Mouse (Mus musculus): ENCODE measurements around the gene Lrrc61. TPM values are rescaled to one million over a fixed set of nuclear protein-coding genes. Genes with fewer than 3 reads are reported as not detected.

Lrrc61 gene
- total RNA-seq (2023) = 10 to 100 TPM; 53.5 to 56.8 TPM

GRCm38 (mm10) chr6:48554280-48555103 lies at the start of gene Lrrc61:
Gene Lrrc61 (plus strand): TSS chr6:48554796.

DNA sequence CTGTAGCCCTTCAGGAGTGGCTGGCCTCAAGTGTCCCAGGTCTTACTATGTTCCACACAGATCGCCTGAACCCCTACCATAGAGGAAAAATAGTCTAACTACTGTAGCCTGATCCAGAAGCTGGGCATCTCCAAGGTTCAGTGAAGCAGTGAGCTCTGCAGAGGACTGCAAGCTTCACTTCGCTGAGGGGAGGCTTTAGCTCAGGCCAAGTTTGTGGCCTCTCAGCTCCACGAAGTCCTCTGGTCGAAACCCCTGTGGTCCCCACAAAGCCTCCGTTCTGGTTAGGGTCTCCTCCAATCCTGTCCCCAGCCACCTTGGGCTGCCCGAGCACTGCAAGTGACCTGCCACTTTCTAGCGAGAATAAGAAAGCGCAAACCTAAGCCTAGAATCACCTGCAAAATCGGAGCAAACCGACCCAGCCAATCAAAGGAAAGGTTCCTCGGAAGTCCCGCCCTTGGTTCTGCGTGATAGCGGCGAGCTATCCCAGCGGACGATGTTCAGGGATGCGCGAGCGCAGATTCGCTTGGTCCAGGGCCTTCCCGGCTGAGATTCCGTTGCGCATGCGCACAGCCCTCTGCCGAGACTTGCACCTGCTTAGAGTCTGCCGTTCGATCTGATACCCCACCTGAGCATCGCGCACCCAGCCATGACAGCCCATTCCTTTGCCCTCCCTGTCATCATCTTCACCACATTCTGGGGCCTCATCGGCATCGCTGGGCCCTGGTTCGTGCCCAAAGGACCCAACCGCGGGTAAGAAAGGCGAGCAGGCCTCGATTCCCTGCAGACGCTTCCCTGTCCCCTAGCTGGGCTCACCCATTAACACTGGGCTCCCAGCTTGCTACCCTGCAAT lies 17.3 kb upstream of the Lrrc61 start, which contains the start of gene Atp6v0e2:
TSS of gene Atp6v0e2 (plus strand) at position 511 of the 850 bp plus-strand sequence.

DNA sequence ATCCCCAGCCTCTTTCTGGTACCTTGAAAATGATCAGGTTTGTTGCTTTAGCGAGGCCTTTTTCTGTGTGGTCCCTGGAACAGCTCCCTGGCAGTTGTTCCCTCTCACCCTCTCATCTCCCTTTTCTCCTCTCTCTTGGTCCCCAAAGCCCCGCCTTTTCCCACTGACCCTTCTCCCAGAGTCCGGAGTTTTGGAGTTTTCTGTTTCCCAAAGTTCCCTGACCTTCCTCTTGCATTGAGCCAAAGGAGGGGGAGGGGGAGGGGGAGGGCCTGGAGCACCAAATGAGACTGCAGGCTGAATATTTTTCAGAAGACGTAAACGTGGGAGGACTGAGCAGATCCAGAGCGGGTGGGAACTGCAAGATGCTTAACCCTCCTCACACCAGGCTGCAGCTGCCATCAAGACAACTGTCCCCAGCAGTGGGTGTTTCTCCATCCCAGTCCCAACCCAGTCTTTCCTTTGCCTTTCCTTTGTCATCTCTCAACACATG lies 18.0 kb downstream of the Lrrc61 start, which contains the start of gene Rarres2:
TSS of gene Rarres2 (minus strand) at position 218 of the 490 bp plus-strand sequence.

DNA sequence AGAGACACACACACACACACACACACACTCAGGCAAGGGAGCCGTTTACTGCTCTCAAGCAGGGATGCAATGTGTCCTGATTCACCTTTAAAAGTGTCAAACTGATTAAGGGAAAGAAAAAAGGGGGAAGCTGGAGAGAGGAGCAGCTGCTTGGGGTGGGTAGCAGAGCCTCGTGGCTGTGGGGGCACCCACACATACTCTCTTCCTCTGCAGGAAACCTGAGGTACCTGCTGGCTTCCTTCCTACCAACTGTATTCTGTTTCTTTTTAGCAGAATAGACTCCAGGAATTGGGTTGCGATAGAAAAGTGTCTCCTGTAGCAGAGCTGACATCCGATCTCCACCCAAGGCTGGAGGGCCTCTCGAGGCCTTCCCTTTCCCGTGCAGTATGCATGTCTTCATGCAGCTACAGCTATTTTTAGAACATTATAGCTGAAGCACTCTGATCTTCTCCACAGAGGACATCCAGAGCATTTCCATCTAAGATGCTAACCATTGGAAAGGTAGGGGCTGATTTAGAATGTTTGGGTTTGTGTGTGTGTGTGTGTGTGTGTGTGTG lies 34.7 kb downstream of the Lrrc61 start, which contains the start of gene Gm45021:
TSS of gene Gm45021 (plus strand) at position 417 of the 557 bp plus-strand sequence.

GRCm38 (mm10) chr6:48593158-48594042 lies 38.8 kb downstream of the Lrrc61 start, which contains the start of the genes Repin1 and Gm44965:
Gene Repin1 (plus strand): TSS chr6:48593883.
Gene Gm44965 (plus strand): TSS chr6:48593941.

GRCm38 (mm10) chr6:48601271-48602079 lies 46.9 kb downstream of the Lrrc61 start, which contains the start of gene Zfp775:
Gene Zfp775 (plus strand): TSS chr6:48602063.

Other genes starting within 250 kb of the Lrrc61 start
- gene Krba1, start 159.2 kb upstream of the Lrrc61 start, total RNA-seq (2023) = 1 to 10 TPM; 1.2 to 2.0 TPM
- 10 to 100 TPM; 49.1 to 56.8 TPM for gene Zfp467, start 109.0 kb upstream of the Lrrc61 start, total RNA-seq (2023)
- under 1 TPM; 0.52 TPM for gene Sspo, start 106.6 kb upstream of the Lrrc61 start, total RNA-seq (2023)
- 1 to 10 TPM; 1.4 to 2.6 TPM for gene Atp6v0e2, start 17.2 kb upstream of the Lrrc61 start, total RNA-seq (2023)
- 1 to 10 TPM; 1.7 to 2.6 TPM for gene Rarres2, start 18.0 kb downstream of the Lrrc61 start, total RNA-seq (2023)
- not detected for gene Gm45021, start 34.8 kb downstream of the Lrrc61 start, total RNA-seq (2023)
- gene Repin1, start 39.1 kb downstream of the Lrrc61 start, total RNA-seq (2023) = 1 to 10 TPM; 8.3 to 9.3 TPM
- gene Gm44965, start 39.1 kb downstream of the Lrrc61 start, total RNA-seq (2023) = not detected
- gene Zfp775, start 47.3 kb downstream of the Lrrc61 start, total RNA-seq (2023) = 1 to 10 TPM; 2.7 to 3.6 TPM
- gene AI854703, start 72.0 kb downstream of the Lrrc61 start, total RNA-seq (2023) = not detected
- gene Gimap8, start 92.4 kb downstream of the Lrrc61 start, total RNA-seq (2023) = under 1 TPM; 0.39 to 0.89 TPM
- gene Gimap9, start 121.3 kb downstream of the Lrrc61 start, total RNA-seq (2023) = 1 to 10 TPM in 1 of 2 experiments, under 1 TPM in 1; 1.00 to 1.4 TPM
- 1 to 10 TPM in 1 of 2 experiments, under 1 TPM in 1; 0.82 to 2.7 TPM for gene Gimap4, start 129.8 kb downstream of the Lrrc61 start, total RNA-seq (2023)
- 1 to 10 TPM; 8.3 to 9.2 TPM for gene Gimap6, start 153.4 kb downstream of the Lrrc61 start, total RNA-seq (2023)
- not detected for gene Gm28053, start 163.8 kb downstream of the Lrrc61 start, total RNA-seq (2023)
- gene Gimap7, start 163.8 kb downstream of the Lrrc61 start, total RNA-seq (2023) = not detected
- gene Gimap1, start 184.3 kb downstream of the Lrrc61 start, total RNA-seq (2023) = 1 to 10 TPM; 1.1 to 1.6 TPM
- 1 to 10 TPM in 1 of 2 experiments, under 1 TPM in 1; 0.46 to 1.2 TPM for gene Gimap5, start 191.4 kb downstream of the Lrrc61 start, total RNA-seq (2023)
- 1 to 10 TPM in 1 of 2 experiments, under 1 TPM in 1; 1.00 to 1.8 TPM for gene Gimap3, start 216.1 kb downstream of the Lrrc61 start, total RNA-seq (2023)